Mouse (Mus musculus) kidney, postnatal 25 days (tissue): Measurements from ENCODE around the gene Arhgef2.
A peak's percentile ranks its signal among the peaks of the same experiment; 100 is the strongest.
"Not testable (repeated sequence)": the region's sequence is repeated elsewhere in the genome, so short reads cannot be mapped to it uniquely, and the experiment has no call there.

Source experiments
- DNase-seq, 2 experiments: peaks; one replicate each; pipeline ENCODE4 v3.0.0; 2021; ENCODE audit warnings: mixed read lengths in 2 of 2

Gene Arhgef2

GRCm38 (mm10) chr3:88591950-88592731, 13.6 kb upstream of the Arhgef2 start:
- DNase-seq = peak; percentile 73 to 79

- DNase-seq = peak in 1 of 2 experiments; percentile 44
Observed at GRCm38 (mm10) chr3:88592942-88593576, 12.7 kb upstream of the Arhgef2 start.

GRCm38 (mm10) chr3:88593893-88594580, 11.7 kb upstream of the Arhgef2 start:
- DNase-seq = peak; percentile 45 to 71

GRCm38 (mm10) chr3:88596547-88596946, 9.2 kb upstream of the Arhgef2 start:
- not testable (repeated sequence) for DNase-seq

GRCm38 (mm10) chr3:88602466-88602865, 3.3 kb upstream of the Arhgef2 start:
- no peak for DNase-seq

GRCm38 (mm10) chr3:88603714-88604161, 2.0 kb upstream of the Arhgef2 start:
- DNase-seq = peak; percentile 88 to 92

- DNase-seq = no peak
Observed at GRCm38 (mm10) chr3:88604863-88605262, 903 bp upstream of the Arhgef2 start.

- peak; percentile 84 to 88 for DNase-seq
Observed at GRCm38 (mm10) chr3:88607065-88607757, 1.4 kb downstream of the Arhgef2 start.

GRCm38 (mm10) chr3:88607758-88608138, 2.0 kb downstream of the Arhgef2 start:
- DNase-seq = no peak

- DNase-seq = peak; percentile 43 to 69
Observed at GRCm38 (mm10) chr3:88609066-88609465, 3.3 kb downstream of the Arhgef2 start.

- peak in 1 of 2 experiments; percentile 18 for DNase-seq
Observed at GRCm38 (mm10) chr3:88614418-88614817, 8.7 kb downstream of the Arhgef2 start.

GRCm38 (mm10) chr3:88615117-88615516, 9.4 kb downstream of the Arhgef2 start:
- peak; percentile 68 to 90 for DNase-seq

- peak; percentile 26 to 47 for DNase-seq
Observed at GRCm38 (mm10) chr3:88615902-88616391, 10.2 kb downstream of the Arhgef2 start.

GRCm38 (mm10) chr3:88616951-88617500, 11.3 kb downstream of the Arhgef2 start:
- peak in 1 of 2 experiments; percentile 20 for DNase-seq

- peak; percentile 46 to 86 for DNase-seq
Observed at GRCm38 (mm10) chr3:88618074-88618871, 12.5 kb downstream of the Arhgef2 start.

- peak; percentile 71 to 87 for DNase-seq
Observed at GRCm38 (mm10) chr3:88619113-88620097, 13.6 kb downstream of the Arhgef2 start.

- peak in 1 of 2 experiments; percentile 29 for DNase-seq
Observed at GRCm38 (mm10) chr3:88620146-88620991, 14.6 kb downstream of the Arhgef2 start.

- DNase-seq = peak; percentile 84 to 93
Observed at GRCm38 (mm10) chr3:88620992-88621536, 15.3 kb downstream of the Arhgef2 start.
